Mouse (Mus musculus): ENCODE data around the gene Ncdn. TPM values are rescaled to one million over a fixed set of nuclear protein-coding genes. Genes with fewer than 3 reads are reported as not detected.

The Ncdn gene
- polyA plus RNA-seq, 1 experiment from 2014 or later: 13.4 TPM

- DNase-seq (ENCODE audit: low spot score): no peak
- H3K27ac ChIP-seq (replicated peaks): no peak overlapping the region
- no peak overlapping the region for H3K4me3 ChIP-seq (ENCODE audit: low read depth, low read length)
- WGBS: 57% methylated on average over 9 of the region's 9 CpGs
- H3K9ac ChIP-seq (ENCODE audit: low read length): no peak overlapping the region
- TF ChIP-seq CTCF (IDR thresholded peaks at IDR 0.05; ENCODE audit: low read depth) (no peak), EP300 (optimal IDR thresholded peaks at IDR 0.05) (no peak)
- no peaks in the 10 kb centered on the region for H3K4me1 ChIP-seq (replicated peaks; ENCODE audit: control insufficient read depth, insufficient read depth)
- H3K4me2 ChIP-seq (replicated peaks; ENCODE audit: low read depth): no peak overlapping the region
- no peaks in the 10 kb centered on the region for H3K9me3 ChIP-seq (ENCODE audit: control insufficient read depth, low read length)
- no peaks in the 10 kb centered on the region; the same call in 1 of the 2 replicates for H3K36me3 ChIP-seq (ENCODE audit: control insufficient read depth, insufficient read depth, low read length)
- ATAC-seq (ENCODE audit: low FRiP score, low TSS enrichment): peak; percentile 32; the same call in 1 of the 2 replicates
- H3K27me3 ChIP-seq (ENCODE audit: control insufficient read depth, insufficient read depth, low read length): no peaks in the 10 kb centered on the region
Measured at GRCm38 (mm10) chr4:126769800-126770563, 16.7 kb upstream of the Ncdn start.

- no peak overlapping the region for H3K4me3 ChIP-seq (ENCODE audit: low read depth, low read length)
- peaks cover 2% of the 10 kb centered on the region; the same call in 1 of the 2 replicates for H3K36me3 ChIP-seq (ENCODE audit: control insufficient read depth, insufficient read depth, low read length)
- no peaks in the 10 kb centered on the region for H3K9me3 ChIP-seq (ENCODE audit: control insufficient read depth, low read length)
- no peaks in the 10 kb centered on the region for H3K4me1 ChIP-seq (replicated peaks; ENCODE audit: control insufficient read depth, insufficient read depth)
- 57% methylated on average over 2 of the region's 2 CpGs for WGBS
- H3K27ac ChIP-seq (replicated peaks): peak overlapping the region; percentile 81
- no peaks in the 10 kb centered on the region for H3K27me3 ChIP-seq (ENCODE audit: control insufficient read depth, insufficient read depth, low read length)
- H3K4me2 ChIP-seq (replicated peaks; ENCODE audit: low read depth): no peak overlapping the region
- TF ChIP-seq EP300 (optimal IDR thresholded peaks at IDR 0.05) (no peak), CTCF (IDR thresholded peaks at IDR 0.05; ENCODE audit: low read depth) (no peak)
- no peak overlapping the region for H3K9ac ChIP-seq (ENCODE audit: low read length)
- ATAC-seq (ENCODE audit: low FRiP score, low TSS enrichment) (peak; percentile 54; the same call in 1 of the 2 replicates), DNase-seq (ENCODE audit: low spot score) (peak; percentile 17)
Measured at GRCm38 (mm10) chr4:126763483-126763882, 10.2 kb upstream of the Ncdn start.

- no peaks in the 10 kb centered on the region for H3K4me1 ChIP-seq (replicated peaks; ENCODE audit: control insufficient read depth, insufficient read depth)
- no peak for TF ChIP-seq EP300 (optimal IDR thresholded peaks at IDR 0.05)
- TF ChIP-seq CTCF (IDR thresholded peaks at IDR 0.05; ENCODE audit: low read depth): no peak
- no peaks in the 10 kb centered on the region for H3K9me3 ChIP-seq (ENCODE audit: control insufficient read depth, low read length)
- H3K27ac ChIP-seq (replicated peaks): peak overlapping the region; percentile 81
- ATAC-seq (ENCODE audit: low FRiP score, low TSS enrichment): peak; percentile 94
- DNase-seq (ENCODE audit: low spot score): peak; percentile 65
- WGBS: 55% methylated on average over 11 of the region's 11 CpGs
- no peak overlapping the region for H3K4me2 ChIP-seq (replicated peaks; ENCODE audit: low read depth)
- no peak overlapping the region for H3K4me3 ChIP-seq (ENCODE audit: low read depth, low read length)
- peaks cover 2% of the 10 kb centered on the region; the same call in 1 of the 2 replicates for H3K36me3 ChIP-seq (ENCODE audit: control insufficient read depth, insufficient read depth, low read length)
- H3K9ac ChIP-seq (ENCODE audit: low read length): no peak overlapping the region
- H3K27me3 ChIP-seq (ENCODE audit: control insufficient read depth, insufficient read depth, low read length): no peaks in the 10 kb centered on the region
Measured at GRCm38 (mm10) chr4:126762586-126763359, 9.5 kb upstream of the Ncdn start.

- ATAC-seq (ENCODE audit: low FRiP score, low TSS enrichment) (no peak), DNase-seq (ENCODE audit: low spot score) (no peak)
- no peak overlapping the region for H3K27ac ChIP-seq (replicated peaks)
- no peak overlapping the region for H3K4me3 ChIP-seq (ENCODE audit: low read depth, low read length)
- peaks cover 4% of the 10 kb centered on the region; the same call in 1 of the 2 replicates for H3K36me3 ChIP-seq (ENCODE audit: control insufficient read depth, insufficient read depth, low read length)
- H3K9ac ChIP-seq (ENCODE audit: low read length): no peak overlapping the region
- H3K4me1 ChIP-seq (replicated peaks; ENCODE audit: control insufficient read depth, insufficient read depth): no peaks in the 10 kb centered on the region; the same call in 1 of the 2 replicates
- H3K9me3 ChIP-seq (ENCODE audit: control insufficient read depth, low read length): no peaks in the 10 kb centered on the region
- no peak for TF ChIP-seq CTCF (IDR thresholded peaks at IDR 0.05; ENCODE audit: low read depth)
- no peak for TF ChIP-seq EP300 (optimal IDR thresholded peaks at IDR 0.05)
- H3K4me2 ChIP-seq (replicated peaks; ENCODE audit: low read depth): no peak overlapping the region
- WGBS: 86% methylated on average over 2 of the region's 2 CpGs
- H3K27me3 ChIP-seq (ENCODE audit: control insufficient read depth, insufficient read depth, low read length): no peaks in the 10 kb centered on the region
Measured at GRCm38 (mm10) chr4:126759435-126759834, 6.2 kb upstream of the Ncdn start.

- Histone ChIP-seq H3K4me2 (replicated peaks; ENCODE audit: low read depth) (no peak overlapping the region), H3K27ac (replicated peaks) (no peak overlapping the region), H3K4me1 (replicated peaks; ENCODE audit: control insufficient read depth, insufficient read depth) (no peaks in the 10 kb centered on the region; the same call in 1 of the 2 replicates), H3K9me3 (ENCODE audit: control insufficient read depth, low read length) (no peaks in the 10 kb centered on the region), H3K9ac (ENCODE audit: low read length) (no peak overlapping the region), H3K36me3 (ENCODE audit: control insufficient read depth, insufficient read depth, low read length) (peaks cover 4% of the 10 kb centered on the region; the same call in 1 of the 2 replicates), H3K27me3 (ENCODE audit: control insufficient read depth, insufficient read depth, low read length) (no peaks in the 10 kb centered on the region), H3K4me3 (ENCODE audit: low read depth, low read length) (no peak overlapping the region)
- TF ChIP-seq CTCF (IDR thresholded peaks at IDR 0.05; ENCODE audit: low read depth): no peak
- TF ChIP-seq EP300 (optimal IDR thresholded peaks at IDR 0.05): no peak
- DNase-seq (ENCODE audit: low spot score): no peak
- WGBS: 82% methylated on average over 5 of the region's 5 CpGs
- no peak for ATAC-seq (ENCODE audit: low FRiP score, low TSS enrichment)
Measured at GRCm38 (mm10) chr4:126758299-126758698, 5.1 kb upstream of the Ncdn start.

All from stomach, postnatal 0 days (tissue).